Mouse (Mus musculus): ENCODE results near the gene Prpf19.
A peak's percentile ranks its signal among the peaks of the same experiment; 100 is the strongest.

The Prpf19 gene

GRCm38 (mm10) chr19:10896849-10897248 lies 1.8 kb downstream of the Prpf19 start:
- no peak for DNase-seq

DNA sequence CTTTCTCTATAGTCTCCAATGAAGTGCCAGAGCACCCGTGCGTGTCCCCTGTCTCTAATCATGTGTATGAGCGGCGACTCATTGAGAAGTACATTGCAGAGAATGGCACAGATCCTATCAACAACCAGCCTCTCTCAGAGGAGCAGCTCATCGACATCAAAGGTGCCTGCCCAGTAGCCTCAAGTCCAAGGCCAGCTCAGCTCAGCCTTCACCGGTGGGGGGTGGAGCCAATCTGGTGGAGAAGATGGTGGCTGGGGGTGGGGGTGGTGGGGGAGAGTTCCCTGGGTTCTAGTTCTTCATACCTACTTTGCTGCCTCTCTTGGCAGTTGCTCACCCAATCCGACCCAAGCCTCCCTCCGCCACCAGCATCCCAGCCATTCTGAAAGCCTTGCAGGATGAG lies 2.5 kb downstream of the Prpf19 start:
- no peak for DNase-seq

DNA sequence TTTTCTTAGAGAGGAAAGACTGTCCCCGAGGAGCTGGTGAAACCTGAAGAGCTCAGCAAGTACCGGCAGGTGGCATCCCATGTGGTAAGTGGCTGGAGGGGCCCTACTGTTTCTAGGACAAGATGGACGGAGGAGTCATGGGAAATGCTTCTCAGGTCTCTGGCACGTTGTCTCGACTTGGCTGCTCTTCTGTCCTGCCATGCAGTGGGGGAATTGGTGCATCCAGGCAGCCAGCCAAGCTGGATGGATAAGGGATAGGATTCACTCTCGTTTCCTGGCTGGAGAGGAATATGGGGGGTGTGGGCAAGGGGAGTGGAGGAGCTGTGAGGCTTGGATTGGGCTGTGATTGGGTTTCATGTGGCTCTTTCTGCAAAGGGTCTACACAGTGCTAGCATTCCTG lies 5.3 kb downstream of the Prpf19 start:
- DNase-seq = no peak

- DNase-seq = no peak
These were observed 6.0 kb downstream of the Prpf19 start for GRCm38 (mm10) chr19:10901046-10901445.

- no peak for DNase-seq
These were observed 9.5 kb downstream of the Prpf19 start for GRCm38 (mm10) chr19:10904512-10904911.

GRCm38 (mm10) chr19:10904927-10905727 lies 10.1 kb downstream of the Prpf19 start:
- peak; percentile 38 for DNase-seq

DNA sequence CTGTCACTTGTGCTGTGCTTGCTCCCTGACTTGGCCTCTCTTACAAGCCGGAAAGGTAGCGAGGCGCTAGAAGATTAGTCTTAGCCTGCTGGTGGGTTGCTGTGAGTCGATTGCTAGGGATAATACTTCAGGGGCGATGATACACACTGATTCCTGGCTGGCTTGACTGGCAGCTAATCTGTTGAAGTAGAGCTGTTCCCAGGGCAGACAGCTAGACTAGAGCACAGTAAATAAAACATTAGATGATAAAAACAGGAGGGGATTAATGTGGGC lies 10.6 kb downstream of the Prpf19 start:
- DNase-seq = no peak

- DNase-seq = peak; percentile 49
These were observed 12.9 kb downstream of the Prpf19 start for GRCm38 (mm10) chr19:10907891-10908290.

DNA sequence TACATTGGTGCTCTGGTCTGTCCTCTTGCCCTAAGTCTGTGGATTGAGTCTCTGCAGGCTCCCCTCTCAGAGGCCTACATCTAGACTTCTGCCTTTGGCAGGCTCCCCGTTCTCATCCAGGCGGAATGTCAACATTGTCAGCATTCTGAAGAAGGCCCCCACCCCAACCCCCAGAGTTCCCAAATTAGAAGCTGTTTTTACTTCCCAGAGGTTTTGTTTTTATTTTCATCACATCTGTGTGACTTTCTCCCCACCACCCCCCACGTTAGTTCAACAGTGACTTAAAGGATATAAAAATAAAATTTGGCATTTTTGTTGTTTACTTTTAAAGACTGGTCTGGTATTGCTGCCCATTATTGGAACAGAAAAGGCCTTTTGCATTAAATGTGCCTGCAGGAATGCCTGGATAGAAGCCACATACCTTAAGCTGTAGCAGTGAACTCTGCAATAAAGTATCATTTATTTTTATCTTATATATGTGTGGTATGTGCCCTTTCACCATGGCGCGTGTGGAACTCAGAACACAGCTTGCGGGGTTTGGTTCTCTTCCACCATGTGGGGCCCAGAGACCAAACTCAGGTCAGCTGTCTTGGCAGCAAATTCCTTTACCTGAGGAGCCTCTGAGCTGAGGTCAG lies 14.2 kb downstream of the Prpf19 start:
- no peak for DNase-seq

DNA sequence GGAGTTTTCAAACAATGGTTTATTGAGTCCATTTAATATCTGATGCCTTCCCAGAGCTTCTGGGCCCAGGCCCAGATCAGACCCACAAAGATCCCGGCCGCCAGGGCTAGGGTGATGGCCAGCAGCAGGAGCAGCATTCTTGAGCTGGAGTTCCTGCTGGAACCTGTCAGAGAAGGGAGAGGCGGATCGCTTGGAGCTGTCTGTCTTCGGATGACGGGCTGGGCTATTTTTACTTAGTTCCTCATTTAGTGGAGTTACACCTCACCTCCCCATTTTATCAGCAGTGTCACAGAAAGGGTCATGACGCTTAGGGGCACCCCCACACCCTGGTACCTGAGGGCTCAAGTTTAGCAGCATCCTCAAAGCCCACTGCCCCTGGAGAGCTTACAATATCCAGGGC lies 19.3 kb downstream of the Prpf19 start:
- DNase-seq = no peak

DNA sequence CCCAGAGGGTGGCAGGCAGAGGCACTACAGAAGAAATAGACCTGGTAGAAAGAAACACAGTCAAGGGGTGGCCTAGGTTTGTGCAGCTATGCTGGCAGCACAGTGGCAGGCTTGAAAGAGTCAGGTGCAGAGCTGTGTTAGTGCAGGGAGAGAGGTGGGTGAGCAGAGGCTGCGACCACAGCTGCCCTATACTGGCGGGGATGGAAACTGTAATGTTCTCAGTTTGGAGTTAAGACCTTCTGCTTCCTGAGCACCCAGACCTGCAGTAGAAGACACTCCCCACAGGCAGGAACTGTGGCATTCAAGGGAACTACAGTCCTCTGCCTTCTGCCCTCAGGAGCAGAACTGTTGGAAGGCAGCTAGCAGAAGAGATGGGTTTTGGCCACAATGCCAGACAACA lies 19.8 kb downstream of the Prpf19 start:
- DNase-seq = no peak

DNA sequence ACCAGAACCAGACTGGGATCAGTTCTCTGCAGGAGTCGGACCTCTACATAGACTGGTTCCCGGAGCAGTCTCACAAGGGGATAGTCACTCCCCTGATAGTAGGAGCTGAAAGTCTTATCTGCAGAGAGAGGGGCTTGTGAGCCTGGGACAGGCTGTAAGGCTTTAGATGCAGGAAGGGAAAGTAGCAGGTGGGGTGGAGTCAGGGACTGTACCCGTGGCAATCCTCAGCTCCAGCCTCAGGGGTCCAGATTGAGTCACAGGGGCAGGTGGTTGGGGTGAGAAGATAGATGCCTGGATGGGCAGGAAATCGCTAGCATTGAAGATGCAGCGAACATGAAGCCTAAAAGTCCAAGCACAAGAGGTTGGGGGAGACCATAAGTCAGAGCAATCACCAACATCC lies 21.5 kb downstream of the Prpf19 start:
- DNase-seq = no peak

GRCm38 (mm10) chr19:10918321-10918991 lies 23.4 kb downstream of the Prpf19 start:
- DNase-seq = no peak

- no peak for DNase-seq
These were observed 25.5 kb downstream of the Prpf19 start, which contains the start of gene Zp1 for GRCm38 (mm10) chr19:10920532-10920931. TSS of gene Zp1 (minus strand) at chr19:10920632.

DNA sequence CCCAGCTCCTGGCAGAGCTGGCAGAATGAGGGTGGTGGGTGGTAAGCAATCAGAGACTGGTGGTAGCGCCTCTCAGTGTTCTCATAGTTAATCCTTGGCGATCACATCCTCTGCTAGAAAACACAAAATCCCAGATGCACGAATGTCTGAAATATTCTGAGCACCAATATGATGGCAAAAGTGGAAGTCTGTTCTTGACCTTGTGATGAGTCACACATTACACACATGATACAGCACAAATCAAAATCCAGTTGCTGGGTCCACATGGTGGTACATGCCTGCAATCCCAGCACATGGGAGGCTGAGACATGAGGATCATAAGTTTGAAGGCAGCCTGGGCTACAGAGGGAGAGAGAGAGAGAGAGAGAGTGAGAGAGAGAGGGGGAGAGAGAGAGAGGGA lies 26.0 kb downstream of the Prpf19 start:
- DNase-seq = no peak

GRCm38 (mm10) chr19:10924220-10924619 lies 29.2 kb downstream of the Prpf19 start:
- no peak for DNase-seq

GRCm38 (mm10) chr19:10926123-10926621 lies 31.1 kb downstream of the Prpf19 start:
- no peak for DNase-seq

- no peak for DNase-seq
These were observed 31.6 kb downstream of the Prpf19 start for GRCm38 (mm10) chr19:10926666-10927065.

- no peak for DNase-seq
These were observed 35.6 kb downstream of the Prpf19 start for GRCm38 (mm10) chr19:10930641-10931040.

- DNase-seq = no peak
These were observed 40.0 kb downstream of the Prpf19 start for GRCm38 (mm10) chr19:10935029-10935428.

DNA sequence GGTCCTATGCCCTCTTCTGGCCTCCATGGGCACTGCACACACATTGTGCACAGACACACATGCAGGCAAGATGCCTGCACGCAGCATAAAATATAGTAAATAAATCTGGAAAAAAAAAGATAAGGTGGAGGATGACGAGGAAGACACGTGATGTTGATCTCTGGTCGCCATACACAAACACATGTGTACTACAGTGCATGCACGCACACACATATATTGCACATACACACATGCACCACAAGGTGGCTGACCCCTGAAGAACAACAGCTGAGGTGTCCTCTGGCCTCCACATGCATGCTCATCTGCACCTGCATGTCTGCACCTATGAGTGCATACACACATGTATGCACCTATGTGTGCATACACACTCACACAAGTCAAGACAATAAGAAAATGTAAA lies 41.0 kb downstream of the Prpf19 start:
- no peak for DNase-seq

DNA sequence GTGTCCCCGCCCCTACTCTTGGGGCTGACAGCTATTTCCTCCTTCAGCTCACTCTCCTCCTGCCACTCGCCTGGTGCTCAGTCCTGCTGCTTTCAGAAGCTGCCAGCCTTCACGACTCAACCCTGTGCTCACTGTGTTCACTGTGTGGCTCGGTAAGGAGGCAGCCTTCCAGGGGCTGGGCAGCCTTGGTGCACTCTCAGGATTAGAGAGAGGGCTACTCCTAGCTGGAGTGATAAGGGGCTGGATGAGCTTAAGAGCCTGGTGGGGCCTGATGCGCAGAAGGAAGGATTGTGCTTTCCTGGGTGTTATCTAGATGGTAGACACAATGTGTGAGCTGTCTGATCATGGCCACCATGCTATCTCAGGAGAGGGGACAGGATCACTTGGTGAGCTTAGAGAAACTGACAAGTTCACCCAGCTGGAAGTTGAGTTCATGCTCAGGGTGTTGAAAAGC lies 42.1 kb downstream of the Prpf19 start, which contains the start of gene Ptgdr2:
Gene Ptgdr2 (plus strand): TSS at position 51 of the 454 bp plus-strand sequence.
- peak; percentile 49 for DNase-seq

- DNase-seq = no peak
These were observed 43.7 kb downstream of the Prpf19 start for GRCm38 (mm10) chr19:10938771-10939170.
